Comparison of ENCODE assay signal across 11 mouse cellular contexts in genomic region chr1:162620487-162620886, GRCm38 (mm10). TPM values are rescaled to one million over a fixed set of nuclear protein-coding genes. Genes with fewer than 3 reads are reported as not detected.
DNase-seq lines count a peak whose midpoint lies in the region; ATAC-seq and TF ChIP-seq lines count a peak whose summit lies in the region.
"Had no signal": no experiment of that assay in that cellular context is flagged by ENCODE, and none has a peak within 500 bp of the region (broad histone marks: within the 10 kb centered on the region; RNA-seq: fewer than 3 reads in every experiment).

No protein-coding gene starts in this region.

- no peak overlapping the region for H3K4me3 ChIP-seq in hindbrain, postnatal 0 days (ENCODE audit: low read length)
- no peak overlapping the region for H3K4me3 ChIP-seq in hindbrain, embryonic 10.5 days
- no peak overlapping the region for H3K4me3 ChIP-seq in ES-Bruce4 (ENCODE audit: low read depth, low read length)
- H3K4me3 ChIP-seq in cortical plate, adult 2 months (ENCODE audit: insufficient read depth, low read length), result no peak overlapping the region
- no peak overlapping the region for H3K4me3 ChIP-seq in forebrain, embryonic 13.5 days

- no peaks in the 10 kb centered on the region for H3K27me3 ChIP-seq in hindbrain, postnatal 0 days (ENCODE audit: insufficient read depth, low read length)
- H3K27me3 ChIP-seq in hindbrain, embryonic 10.5 days (ENCODE audit: insufficient read depth, poor library complexity, severe bottlenecking), result no peaks in the 10 kb centered on the region
- H3K27me3 ChIP-seq in ES-Bruce4 (ENCODE audit: control insufficient read depth, insufficient read depth, low read length, poor library complexity, severe bottlenecking), result no peaks in the 10 kb centered on the region
- no peaks in the 10 kb centered on the region for H3K27me3 ChIP-seq in forebrain, embryonic 13.5 days

- no peak for DNase-seq in hindbrain, postnatal 0 days (ENCODE audit: low spot score)
- DNase-seq in hindbrain, embryonic 10.5 days (ENCODE audit: low spot score), result no peak
- peak; percentile 43 for DNase-seq in 3T3-L1 (ENCODE audit: low read depth, low spot score)
- DNase-seq in natural killer cell, adult 2 months (ENCODE audit: low spot score in 2 of 2), result no peak
- DNase-seq in frontal cortex, adult 2 months (ENCODE audit: extremely low spot score in 1 of 2, low spot score in 1 of 2), result no peak
- DNase-seq: heart, adult 18-20 months; layer of hippocampus, postnatal 36 days had no signal

- H3K27ac ChIP-seq in hindbrain, postnatal 0 days, result no peak overlapping the region
- no peak overlapping the region for H3K27ac ChIP-seq in hindbrain, embryonic 10.5 days
- no peak overlapping the region for H3K27ac ChIP-seq in ES-Bruce4 (ENCODE audit: insufficient read depth, low read length)
- H3K27ac ChIP-seq in cortical plate, adult 2 months (ENCODE audit: insufficient read depth, low read length), result no peak overlapping the region
- H3K27ac ChIP-seq in forebrain, embryonic 13.5 days, result no peak overlapping the region

- TF ChIP-seq POLR2A in ES-Bruce4 (IDR thresholded peaks at IDR 0.05; ENCODE audit: insufficient read depth, low read length), result no peak
- no peak for TF ChIP-seq POLR2A in cortical plate, adult 2 months (IDR thresholded peaks at IDR 0.05; ENCODE audit: extremely low read depth, insufficient read depth, low read length)

- H3K4me1 ChIP-seq in hindbrain, postnatal 0 days (ENCODE audit: insufficient read depth, low read length), result no peaks in the 10 kb centered on the region
- peaks cover 7% of the 10 kb centered on the region for H3K4me1 ChIP-seq in hindbrain, embryonic 10.5 days (replicated peaks)
- H3K4me1 ChIP-seq in ES-Bruce4 (ENCODE audit: control insufficient read depth, insufficient read depth, low read length), result no peaks in the 10 kb centered on the region
- no peaks in the 10 kb centered on the region for H3K4me1 ChIP-seq in cortical plate, adult 2 months (ENCODE audit: control insufficient read depth, insufficient read depth, low read length)
- no peaks in the 10 kb centered on the region for H3K4me1 ChIP-seq in forebrain, embryonic 13.5 days

- no peak overlapping the region for H3K9ac ChIP-seq in hindbrain, postnatal 0 days (replicated peaks; ENCODE audit: low read length)
- H3K9ac ChIP-seq in ES-Bruce4 (ENCODE audit: low read depth, poor library complexity, severe bottlenecking), result no peak overlapping the region
- H3K9ac ChIP-seq in forebrain, embryonic 13.5 days, result no peak overlapping the region

- 70% methylated on average over 4 of the region's 4 CpGs for WGBS in hindbrain, postnatal 0 days
- WGBS in hindbrain, embryonic 10.5 days, result 68% methylated on average over 4 of the region's 4 CpGs
- WGBS in forebrain, embryonic 13.5 days, result 74% methylated on average over 4 of the region's 4 CpGs

- peak; percentile 54 for TF ChIP-seq CTCF in hindbrain, postnatal 0 days (IDR thresholded peaks at IDR 0.05; ENCODE audit: low read depth)
- TF ChIP-seq CTCF in ES-Bruce4 (IDR thresholded peaks at IDR 0.05; ENCODE audit: low read depth, low read length), result peak; percentile 65
- TF ChIP-seq CTCF in cortical plate, adult 2 months (IDR thresholded peaks at IDR 0.05; ENCODE audit: extremely low read depth, insufficient read depth, low read length), result peak; percentile 19; the same call in 1 of the 2 replicates

- no peaks in the 10 kb centered on the region for H3K9me3 ChIP-seq in hindbrain, postnatal 0 days (ENCODE audit: low read length)
- no peaks in the 10 kb centered on the region for H3K9me3 ChIP-seq in hindbrain, embryonic 10.5 days
- peaks cover 2% of the 10 kb centered on the region for H3K9me3 ChIP-seq in ES-Bruce4 (replicated peaks; ENCODE audit: control insufficient read depth, insufficient read depth, low read length, poor library complexity, severe bottlenecking)
- H3K9me3 ChIP-seq in forebrain, embryonic 13.5 days (replicated peaks), result no peaks in the 10 kb centered on the region; the same call in 1 of the 2 replicates

- H3K4me2 ChIP-seq in hindbrain, postnatal 0 days (ENCODE audit: low read depth, low read length), result no peak overlapping the region
- H3K4me2 ChIP-seq in forebrain, embryonic 13.5 days, result no peak overlapping the region

- H3K36me3 ChIP-seq in hindbrain, postnatal 0 days (ENCODE audit: insufficient read depth, low read length), result no peaks in the 10 kb centered on the region
- H3K36me3 ChIP-seq in hindbrain, embryonic 10.5 days, result no peaks in the 10 kb centered on the region
- H3K36me3 ChIP-seq in ES-Bruce4 (ENCODE audit: control insufficient read depth, insufficient read depth, low read length, poor library complexity, severe bottlenecking), result no peaks in the 10 kb centered on the region
- no peaks in the 10 kb centered on the region for H3K36me3 ChIP-seq in forebrain, embryonic 13.5 days (ENCODE audit: poor library complexity, severe bottlenecking)

- no peak for TF ChIP-seq EP300 in ES-Bruce4 (IDR thresholded peaks at IDR 0.05; ENCODE audit: insufficient read depth, low read depth, low read length)

- ATAC-seq in hindbrain, postnatal 0 days, result no peak
- no peak for ATAC-seq in forebrain, embryonic 13.5 days

RNA-seq across cellular contexts. Expression of gene Myoc, which starts 18.5 kb away (rescaled TPM):
- total RNA-seq in hindbrain, postnatal 0 days (2014; rRNA removed), result 0.11 and 0.68 TPM in 2 replicates
- polyA plus RNA-seq in hindbrain, postnatal 0 days (2015; fragmentation: Nextera tagmentation; extraction: Ambion mirVana), result 0.53 and 0.71 TPM in 2 replicates
- polyA plus RNA-seq in hindbrain, embryonic 10.5 days (2016; fragmentation: Nextera tagmentation; extraction: Ambion mirVana), result 0.09 and 0.10 TPM in 2 replicates
- not detected in 2 replicates for polyA plus RNA-seq in ES-Bruce4 (2011; ENCODE audit: insufficient read depth, insufficient read length, low read depth, missing spikeins)
- 21.2 and 22.2 TPM in 2 replicates for polyA plus RNA-seq in cortical plate, adult 2 months (2012; rRNA removed)
- polyA plus RNA-seq in forebrain, embryonic 13.5 days (2015; fragmentation: Nextera tagmentation; extraction: Ambion mirVana), result not detected in 2 replicates
- polyA plus RNA-seq in frontal cortex, adult 2 months (2012; rRNA removed), result 9.8 and 11.9 TPM in 2 replicates

RNA-seq across cellular contexts. Expression of gene Myocos, which starts 37.5 kb away (rescaled TPM):
- total RNA-seq in hindbrain, postnatal 0 days (2014; rRNA removed), result not detected in 2 replicates
- not detected in 2 replicates for polyA plus RNA-seq in hindbrain, postnatal 0 days (2015; fragmentation: Nextera tagmentation; extraction: Ambion mirVana)
- not detected in 2 replicates for polyA plus RNA-seq in hindbrain, embryonic 10.5 days (2016; fragmentation: Nextera tagmentation; extraction: Ambion mirVana)
- polyA plus RNA-seq in ES-Bruce4 (2011; ENCODE audit: insufficient read depth, insufficient read length, low read depth, missing spikeins), result not detected in 2 replicates
- not detected in 2 replicates for polyA plus RNA-seq in cortical plate, adult 2 months (2012; rRNA removed)
- not detected in 2 replicates for polyA plus RNA-seq in forebrain, embryonic 13.5 days (2015; fragmentation: Nextera tagmentation; extraction: Ambion mirVana)
- polyA plus RNA-seq in frontal cortex, adult 2 months (2012; rRNA removed), result not detected in 2 replicates
- total RNA-seq: heart, adult 18-20 months; layer of hippocampus, postnatal 36 days had no signal
- polyA plus RNA-seq: lung, embryonic 16.5 days had no signal

RNA-seq across cellular contexts. Expression of gene Vamp4, which starts 50.2 kb away (rescaled TPM):
- 23.6 and 24.7 TPM in 2 replicates for total RNA-seq in hindbrain, postnatal 0 days (2014; rRNA removed)
- polyA plus RNA-seq in hindbrain, postnatal 0 days (2015; fragmentation: Nextera tagmentation; extraction: Ambion mirVana), result 77.7 and 78.2 TPM in 2 replicates
- 52.3 and 52.5 TPM in 2 replicates for polyA plus RNA-seq in hindbrain, embryonic 10.5 days (2016; fragmentation: Nextera tagmentation; extraction: Ambion mirVana)
- 28.0 and 31.1 TPM in 2 replicates for polyA plus RNA-seq in ES-Bruce4 (2011; ENCODE audit: insufficient read depth, insufficient read length, low read depth, missing spikeins)
- polyA plus RNA-seq in cortical plate, adult 2 months (2012; rRNA removed), result 82.2 and 84.3 TPM in 2 replicates
- 62.6 and 66.5 TPM in 2 replicates for polyA plus RNA-seq in forebrain, embryonic 13.5 days (2015; fragmentation: Nextera tagmentation; extraction: Ambion mirVana)
- polyA plus RNA-seq in frontal cortex, adult 2 months (2012; rRNA removed), result 84.4 and 85.5 TPM in 2 replicates
